Mouse (Mus musculus): ENCODE measurements around the gene Supt4a.

DNA sequence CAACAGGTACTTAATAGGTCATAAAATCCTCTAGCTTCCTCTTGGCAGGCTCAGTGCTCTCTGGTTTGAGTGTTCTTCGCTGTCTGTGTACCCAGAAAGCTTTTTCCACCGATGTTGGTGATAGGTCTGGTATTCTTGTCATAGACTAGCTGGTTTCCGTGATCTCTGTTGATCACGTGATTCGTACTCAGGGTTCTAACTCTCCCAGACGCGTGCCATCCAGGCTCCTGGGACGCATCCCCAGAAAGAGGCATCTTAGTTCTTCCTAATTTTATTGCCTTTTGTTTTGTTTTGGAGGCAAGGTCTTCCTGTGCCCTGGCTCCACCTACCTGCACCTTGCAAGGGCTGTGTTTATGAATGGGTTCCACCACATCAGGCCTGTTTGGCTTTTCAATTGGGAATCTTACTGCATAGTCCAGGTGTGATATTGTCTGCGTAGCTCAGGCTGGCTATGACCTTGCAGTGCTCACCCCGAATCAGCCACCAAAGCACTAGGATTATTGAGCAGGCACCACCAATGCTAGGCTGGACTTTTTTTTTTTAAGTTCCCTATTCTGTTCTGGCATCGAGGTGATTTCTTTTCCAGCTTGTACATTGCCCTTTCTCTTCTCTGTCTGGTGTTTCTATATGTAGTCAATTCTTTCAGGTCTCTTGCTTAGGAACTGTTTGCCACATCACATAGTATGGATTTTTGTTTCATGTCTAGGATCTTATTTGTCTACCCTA is 48.7 kb upstream of the Supt4a start:
- no peak for TF ChIP-seq CTCF (IDR thresholded peaks at IDR 0.05; ENCODE audit: low read depth, low read length)
- TF ChIP-seq GATA1 (IDR thresholded peaks at IDR 0.05; ENCODE audit: borderline replicate concordance, low read length), result no peak
- no peak for TF ChIP-seq TAL1 (conservative IDR thresholded peaks at IDR 0.05; ENCODE audit: low read depth, low read length)
- no peak for TF ChIP-seq GATA2 (IDR thresholded peaks at IDR 0.05; ENCODE audit: borderline replicate concordance, low read depth, low read length)
- no peak for TF ChIP-seq POLR2AphosphoS5 (IDR thresholded peaks at IDR 0.05; ENCODE audit: insufficient replicate concordance, low read depth, low read length)
